Mouse (Mus musculus) embryonic facial prominence, embryonic 14.5 days (tissue): ENCODE data around the gene Smg1. TPM values are rescaled to one million over a fixed set of nuclear protein-coding genes. Genes with fewer than 3 reads are reported as not detected.
"Not testable (repeated sequence)": the region's sequence is repeated elsewhere in the genome, so short reads cannot be mapped to it uniquely, and the experiment has no call there.

Experiments used
- ATAC-seq: fragments of 200-750 bp; cut with Nextera tagmentation; 2 replicates; pipeline ENCODE4 v1.8.0; 2017; ENCODE audit warnings: low read depth, moderate number of reproducible peaks, moderate TSS enrichment
- DNase-seq: peaks from one replicate; pipeline ENCODE4 v3.0.0-alpha.2; 2015; ENCODE audit warnings: low spot score
- H3K27ac ChIP-seq: fragments of 300-500 bp; sonication (generic); replicated peaks from 2 replicates; pipeline ENCODE4 v1.5.1; 2014; ENCODE audit warnings: low read depth, mild to moderate bottlenecking, low read length, moderate library complexity
- H3K27me3 ChIP-seq: fragments of 300-500 bp; sonication (generic); replicated peaks from 2 replicates; pipeline ENCODE4 v1.6.1; 2014; ENCODE audit warnings: low read length; ENCODE audit not compliant: control insufficient read depth, insufficient read depth
- H3K36me3 ChIP-seq: fragments of 300-500 bp; sonication (generic); 2 replicates; pipeline ENCODE4 v1.6.1; 2014; ENCODE audit warnings: low read length, mixed read lengths; ENCODE audit not compliant: control insufficient read depth, insufficient read depth
- H3K4me1 ChIP-seq: fragments of 300-500 bp; sonication (generic); 2 replicates; pipeline ENCODE4 v1.6.1; 2014; ENCODE audit warnings: antibody characterized with exemption, low read length; ENCODE audit not compliant: control insufficient read depth, insufficient read depth
- H3K4me2 ChIP-seq: fragments of 300-500 bp; sonication (generic); 2 replicates; pipeline ENCODE4 v1.6.1; 2014; ENCODE audit warnings: low read depth, mild to moderate bottlenecking, low read length, moderate library complexity, mixed read lengths
- H3K4me3 ChIP-seq: fragments of 300-500 bp; sonication (generic); 2 replicates; pipeline ENCODE4 v1.5.1; 2014; ENCODE audit warnings: low read depth, mild to moderate bottlenecking, low read length
- H3K9ac ChIP-seq: fragments of 300-500 bp; sonication (generic); 2 replicates; pipeline ENCODE4 v1.6.1; 2014; ENCODE audit warnings: low read depth, mild to moderate bottlenecking, low read length, moderate library complexity, mixed read lengths
- H3K9me3 ChIP-seq: fragments of 300-500 bp; sonication (generic); 2 replicates; pipeline ENCODE4 v1.6.1; 2016; ENCODE audit warnings: low read length; ENCODE audit not compliant: control insufficient read depth
- WGBS: fragments of 180-500 bp; shearing (Covaris S2); extraction: QIAGEN DNeasy Blood & Tissue Kit; methylation state at CpG from one replicate; pipeline ENCODE4 v1.1.7; 2014; 5-methylcytosine and 5-hydroxymethylcytosine counted together
- polyA plus RNA-seq: library from polyadenylated mRNA; unstranded; fragments of >200 nt; fragmentation: Nextera tagmentation; extraction: Ambion mirVana; gene quantifications from 2 replicates; pipeline ENCODE4 v1.2.1, GENCODE M21; 2014

Smg1 gene
- polyA plus RNA-seq, 1 experiment from 2014 or later, result 20.0 TPM

DNA sequence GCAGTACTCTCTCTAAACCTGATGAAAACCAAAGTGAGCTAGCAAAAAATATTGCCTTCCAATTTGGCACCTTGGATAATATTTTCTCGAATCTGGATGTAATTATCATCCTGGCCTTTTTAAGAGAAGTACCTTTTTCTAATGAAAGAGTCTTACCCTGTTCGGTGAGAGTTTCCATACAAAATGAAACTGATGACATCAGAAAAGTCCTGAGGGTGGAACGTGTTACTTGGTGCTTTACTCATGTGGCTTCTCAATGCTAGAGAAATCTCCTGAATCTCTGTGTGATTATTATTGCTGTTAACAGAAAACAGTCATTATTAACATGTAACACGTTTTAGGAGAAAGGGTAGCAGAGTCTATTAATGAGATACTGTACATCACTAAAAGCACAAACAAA is 57.6 kb downstream of the Smg1 start:
- no peak overlapping the region for H3K4me3 ChIP-seq
- H3K36me3 ChIP-seq, result peaks cover 69% of the 10 kb centered on the region
- DNase-seq, result no peak
- no peak overlapping the region for H3K9ac ChIP-seq
- H3K4me1 ChIP-seq, result no peaks in the 10 kb centered on the region
- ATAC-seq, result no peak
- H3K4me2 ChIP-seq, result no peak overlapping the region
- no peaks in the 10 kb centered on the region for H3K27me3 ChIP-seq
- no peaks in the 10 kb centered on the region for H3K9me3 ChIP-seq
- WGBS, result 84% methylated on average over 4 of the region's 4 CpGs
- H3K27ac ChIP-seq, result no peak overlapping the region

DNA sequence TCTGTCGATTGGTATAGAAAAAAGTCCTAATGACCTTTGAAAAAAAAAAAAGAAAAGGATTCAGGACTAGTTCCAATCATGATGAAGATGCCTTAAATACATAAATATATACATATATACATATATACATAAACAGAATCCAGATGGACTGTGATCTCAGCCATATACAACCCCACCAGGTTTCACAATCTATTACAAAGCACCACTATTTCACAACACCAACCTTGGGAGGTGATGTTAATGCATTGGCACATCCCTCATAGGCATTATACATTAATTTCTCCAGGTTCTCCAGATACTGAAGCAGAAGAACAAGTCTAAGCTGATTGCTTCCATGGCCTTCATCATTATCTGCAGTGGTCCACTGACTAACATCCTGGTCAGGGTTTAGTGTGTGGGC is 58.9 kb downstream of the Smg1 start:
- Histone ChIP-seq H3K27me3 (no peaks in the 10 kb centered on the region), H3K9ac (no peak overlapping the region), H3K27ac (no peak overlapping the region), H3K4me1 (no peaks in the 10 kb centered on the region), H3K36me3 (peaks cover 70% of the 10 kb centered on the region), H3K9me3 (no peaks in the 10 kb centered on the region), H3K4me2 (no peak overlapping the region), H3K4me3 (no peak overlapping the region)
- DNase-seq (no peak), ATAC-seq (no peak)
- WGBS, result 78% methylated on average over 1 of the region's 1 CpGs

DNA sequence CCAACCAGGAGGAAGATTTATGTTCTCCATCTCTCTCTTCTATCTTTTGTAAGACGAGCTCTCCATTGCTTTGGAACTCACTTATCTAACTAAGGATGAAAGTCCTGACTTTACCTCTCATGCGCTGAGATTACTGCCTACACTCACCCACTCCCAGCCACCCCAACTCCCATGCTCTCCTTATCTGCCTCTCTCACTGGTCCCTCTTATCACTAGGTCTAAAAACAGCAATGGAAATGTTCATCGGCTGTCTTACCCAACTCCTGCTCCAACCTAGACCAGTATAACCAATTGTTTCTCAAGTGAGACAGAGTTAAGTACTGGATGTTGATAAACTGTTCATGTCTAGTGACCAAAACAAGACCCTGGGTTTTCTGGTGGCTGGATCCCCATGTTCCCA is 62.3 kb downstream of the Smg1 start:
- ATAC-seq (no peak), DNase-seq (no peak)
- H3K9ac ChIP-seq, result no peak overlapping the region
- H3K4me3 ChIP-seq, result no peak overlapping the region
- no peaks in the 10 kb centered on the region for H3K27me3 ChIP-seq
- no peaks in the 10 kb centered on the region for H3K4me1 ChIP-seq
- 95% methylated on average over 3 of the region's 3 CpGs for WGBS
- no peak overlapping the region for H3K27ac ChIP-seq
- H3K36me3 ChIP-seq, result peaks cover 77% of the 10 kb centered on the region
- H3K9me3 ChIP-seq, result no peaks in the 10 kb centered on the region
- no peak overlapping the region for H3K4me2 ChIP-seq

DNA sequence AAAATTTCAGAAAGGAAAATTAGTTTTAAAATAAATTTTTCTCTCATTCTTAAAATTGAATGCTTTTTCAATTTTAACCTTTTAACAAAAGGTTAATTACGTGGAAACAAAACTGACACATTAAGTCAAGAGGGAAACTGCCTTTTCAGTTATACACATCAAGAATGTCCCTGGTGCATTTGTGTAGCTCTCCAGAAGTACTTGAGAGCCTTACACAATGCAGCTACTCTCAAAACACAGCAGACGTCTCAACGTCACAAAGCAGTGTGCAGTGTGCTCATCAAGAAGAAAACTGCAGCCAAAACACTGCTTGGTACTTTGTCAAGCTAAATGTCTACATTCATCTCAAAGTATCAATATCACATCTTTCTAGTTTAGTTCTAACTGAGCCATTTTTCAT is 63.7 kb downstream of the Smg1 start:
- Histone ChIP-seq H3K27ac (no peak overlapping the region), H3K9me3 (no peaks in the 10 kb centered on the region), H3K4me3 (no peak overlapping the region), H3K4me1 (no peaks in the 10 kb centered on the region), H3K36me3 (peaks cover 74% of the 10 kb centered on the region), H3K4me2 (no peak overlapping the region), H3K9ac (no peak overlapping the region), H3K27me3 (no peaks in the 10 kb centered on the region)
- DNase-seq (no peak), ATAC-seq (no peak)
- WGBS, result 76% methylated on average over 3 of the region's 3 CpGs

DNA sequence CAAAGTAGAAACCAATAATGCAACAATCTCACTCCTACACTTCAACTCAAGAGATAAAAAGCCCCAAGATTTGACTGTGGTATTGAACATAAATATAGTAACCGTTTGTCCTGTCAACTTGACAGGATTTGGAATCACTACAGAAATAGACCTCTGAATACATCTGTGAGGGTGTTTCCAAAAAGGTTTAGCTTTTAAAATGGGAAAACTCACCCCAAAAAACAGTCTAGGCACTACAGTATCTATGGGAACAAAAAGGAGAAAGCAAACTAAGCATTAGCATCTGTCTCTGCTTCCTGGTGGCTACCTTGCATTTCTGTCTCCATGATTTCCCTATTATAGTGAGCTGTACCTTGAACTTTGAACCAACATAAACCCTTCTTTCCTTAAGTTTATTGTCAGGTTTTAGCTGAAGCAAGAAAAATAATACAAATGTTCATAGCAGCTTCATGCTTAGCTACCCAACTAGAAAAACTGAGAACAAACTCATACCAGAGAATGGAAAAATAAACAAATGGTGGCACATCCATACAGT is 67.6 kb downstream of the Smg1 start:
- H3K4me2 ChIP-seq, result no peak overlapping the region
- no peak overlapping the region for H3K9ac ChIP-seq
- H3K4me1 ChIP-seq, result no peaks in the 10 kb centered on the region
- H3K9me3 ChIP-seq, result no peaks in the 10 kb centered on the region
- H3K4me3 ChIP-seq, result no peak overlapping the region
- DNase-seq (no peak), ATAC-seq (no peak)
- H3K27ac ChIP-seq, result no peak overlapping the region
- WGBS, result 81% methylated on average over 1 of the region's 1 CpGs
- peaks cover 75% of the 10 kb centered on the region for H3K36me3 ChIP-seq
- H3K27me3 ChIP-seq, result no peaks in the 10 kb centered on the region

DNA sequence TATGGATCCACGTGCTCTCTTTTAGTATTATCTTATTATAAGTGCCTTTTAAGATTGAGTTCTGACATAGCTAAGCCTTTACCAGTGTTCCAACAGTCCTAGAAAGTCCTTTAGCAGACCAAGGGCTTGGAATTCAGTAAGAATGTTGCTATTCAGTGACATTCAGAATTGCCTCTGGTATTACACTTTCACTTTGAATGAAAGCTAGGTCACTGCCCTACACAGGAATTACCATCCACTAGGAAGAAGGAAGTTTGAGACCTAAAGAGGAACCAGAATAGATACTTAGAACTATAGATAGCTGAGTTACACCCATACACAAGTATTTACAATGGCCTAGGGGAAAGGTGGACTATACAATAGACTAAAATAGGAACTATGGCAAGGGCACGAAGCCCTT is 73.3 kb downstream of the Smg1 start:
- H3K27ac ChIP-seq, DNase-seq, ATAC-seq, H3K4me2 ChIP-seq, H3K27me3 ChIP-seq, H3K9ac ChIP-seq, H3K9me3 ChIP-seq, H3K4me3 ChIP-seq, H3K4me1 ChIP-seq: not testable (repeated sequence)
- WGBS, result 90% methylated on average over 2 of the region's 2 CpGs
- peaks cover 86% of the 10 kb centered on the region for H3K36me3 ChIP-seq

DNA sequence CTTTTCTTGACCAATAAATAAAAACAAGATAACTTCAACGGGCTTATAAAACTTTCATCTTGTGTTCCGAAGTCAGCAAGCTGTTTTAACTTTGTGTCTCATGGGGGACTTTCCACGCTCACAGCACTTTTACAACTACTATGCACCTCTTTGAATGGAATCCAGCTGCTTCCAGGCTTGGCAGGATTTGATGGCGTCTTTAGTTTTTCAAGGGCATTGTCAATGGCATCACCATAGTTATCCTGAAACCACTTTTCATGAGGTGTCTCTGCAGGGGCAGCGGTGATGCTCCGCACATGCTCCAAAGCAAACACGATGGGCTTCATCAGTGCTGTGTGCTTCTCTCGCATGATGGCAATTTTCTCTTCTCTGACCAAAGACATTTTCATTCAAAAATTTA is 80.5 kb downstream of the Smg1 start:
- H3K36me3 ChIP-seq, result peaks cover 69% of the 10 kb centered on the region
- WGBS, result 92% methylated on average over 8 of the region's 8 CpGs
- ATAC-seq, result no peak

DNA sequence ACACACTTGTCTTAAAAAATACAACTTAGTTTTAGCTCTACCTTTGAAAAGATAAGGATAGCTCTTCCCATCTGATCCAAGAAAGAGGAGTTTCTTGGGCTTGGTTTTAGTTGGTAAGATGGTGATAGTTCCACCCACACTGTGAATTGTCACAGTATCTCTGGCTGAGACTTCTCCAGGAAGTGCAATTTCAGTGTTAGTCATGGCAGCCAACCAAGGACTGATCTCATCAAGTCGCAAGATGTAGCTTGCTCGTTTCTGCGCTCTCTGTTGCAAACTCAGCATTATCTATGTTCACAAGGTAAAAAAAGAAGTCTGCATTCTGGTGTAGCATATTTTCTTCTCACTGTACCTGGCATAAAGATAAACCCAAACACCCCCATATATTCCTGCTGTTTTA is 83.3 kb downstream of the Smg1 start:
- no peak for ATAC-seq
- no peaks in the 10 kb centered on the region for H3K27me3 ChIP-seq

More for the DNA sequence above, 80.5 kb downstream of the Smg1 start:
- Histone ChIP-seq H3K27ac (no peak overlapping the region), H3K9ac (no peak overlapping the region), H3K4me3 (no peak overlapping the region), H3K9me3 (no peaks in the 10 kb centered on the region), H3K4me1 (no peaks in the 10 kb centered on the region), H3K27me3 (no peaks in the 10 kb centered on the region), H3K4me2 (no peak overlapping the region)
- no peak for DNase-seq

DNA sequence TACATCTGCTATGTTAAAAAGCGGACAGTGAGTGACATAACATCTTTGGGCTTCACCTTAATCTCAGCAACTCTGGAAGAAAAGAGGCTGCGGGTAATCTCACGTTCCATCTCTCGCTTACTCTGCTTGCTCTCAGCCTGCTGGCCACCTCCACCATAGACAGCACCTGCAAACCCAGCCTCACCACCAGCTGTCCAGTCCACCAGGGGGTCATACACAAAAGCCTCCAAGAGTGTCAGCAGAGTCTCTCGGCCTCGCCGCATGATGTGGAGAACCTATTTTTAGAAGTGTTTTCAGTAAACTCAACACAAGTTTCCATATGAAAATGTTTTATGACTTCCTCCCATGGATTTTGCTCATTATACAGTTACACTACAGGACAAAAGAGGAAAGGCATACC is 87.0 kb downstream of the Smg1 start:
- ATAC-seq (no peak), DNase-seq (no peak)
- peaks cover 91% of the 10 kb centered on the region for H3K36me3 ChIP-seq
- H3K9ac ChIP-seq, result no peak overlapping the region
- no peaks in the 10 kb centered on the region for H3K27me3 ChIP-seq
- H3K4me1 ChIP-seq, result no peaks in the 10 kb centered on the region
- no peak overlapping the region for H3K27ac ChIP-seq
- 97% methylated on average over 7 of the region's 7 CpGs for WGBS
- no peak overlapping the region for H3K4me2 ChIP-seq
- H3K9me3 ChIP-seq, result no peaks in the 10 kb centered on the region
- no peak overlapping the region for H3K4me3 ChIP-seq

More for the DNA sequence above, 83.3 kb downstream of the Smg1 start:
- no peak overlapping the region for H3K27ac ChIP-seq
- H3K36me3 ChIP-seq, result peaks cover 73% of the 10 kb centered on the region
- H3K9me3 ChIP-seq, result no peaks in the 10 kb centered on the region
- H3K4me1 ChIP-seq, result no peaks in the 10 kb centered on the region
- no peak overlapping the region for H3K9ac ChIP-seq
- no peak overlapping the region for H3K4me3 ChIP-seq
- H3K4me2 ChIP-seq, result no peak overlapping the region
- 91% methylated on average over 3 of the region's 3 CpGs for WGBS
- no peak for DNase-seq
